Mouse (Mus musculus): ENCODE measurements around the gene Mafk.

Gene Mafk

GRCm38 (mm10) chr5:139819538-139820181 is 28.3 kb downstream of the Mafk start, which contains the start of gene Tmem184a:
TSS of gene Tmem184a (minus strand) at chr5:139819917.
- DNase-seq: no peak

- DNase-seq: no peak
These were observed 30.4 kb downstream of the Mafk start for GRCm38 (mm10) chr5:139821466-139822459.

- DNase-seq: no peak
These were observed 33.2 kb downstream of the Mafk start for GRCm38 (mm10) chr5:139824531-139824930.

DNA sequence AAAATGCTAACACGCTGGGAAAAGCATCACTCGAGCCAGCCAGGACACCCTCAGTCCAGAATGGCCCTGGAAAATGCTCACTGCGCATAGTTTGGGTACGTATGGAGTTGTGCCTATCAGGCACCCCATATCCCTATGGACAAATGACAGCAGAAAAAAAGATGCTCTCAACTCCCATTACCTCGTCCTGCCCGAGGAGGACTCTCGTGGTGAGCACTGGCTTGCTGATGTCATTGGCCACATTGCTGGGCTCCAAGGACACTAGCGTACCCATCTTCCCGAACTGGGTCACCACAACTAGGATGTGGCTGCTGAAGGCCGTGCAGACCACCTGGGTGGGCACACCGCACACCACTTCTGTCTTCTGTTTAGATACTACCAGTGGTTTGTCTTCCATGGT is 34.6 kb downstream of the Mafk start:
- no peak for DNase-seq

GRCm38 (mm10) chr5:139826357-139827055 is 35.2 kb downstream of the Mafk start, which contains the start of the genes Gm26938 and Psmg3:
TSS of gene Gm26938 (minus strand) at chr5:139826407.
TSS of gene Psmg3 (minus strand) at chr5:139826885.
- peak; percentile 90 for DNase-seq

DNA sequence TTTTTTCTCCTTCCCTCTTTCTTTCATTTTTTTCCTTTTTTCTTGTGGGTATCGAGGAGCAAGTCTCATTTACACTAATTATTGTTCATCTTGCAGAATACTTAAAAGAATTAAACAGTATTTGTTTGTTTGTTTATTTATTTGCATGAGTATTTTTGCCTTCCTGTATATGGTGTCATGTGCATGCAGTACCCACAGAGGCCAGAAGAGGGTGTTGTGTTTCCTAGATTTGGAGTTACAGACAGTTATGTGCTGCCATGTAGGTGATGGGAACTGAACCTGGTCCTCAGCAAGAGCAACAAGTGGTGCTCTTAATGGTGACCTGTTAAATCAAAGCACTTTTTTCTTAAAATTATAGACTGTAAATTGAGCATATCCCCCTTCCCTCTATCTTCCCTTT is 36.3 kb downstream of the Mafk start:
- no peak for DNase-seq

- no peak for DNase-seq
These were observed 38.1 kb downstream of the Mafk start for GRCm38 (mm10) chr5:139829384-139829783.

DNA sequence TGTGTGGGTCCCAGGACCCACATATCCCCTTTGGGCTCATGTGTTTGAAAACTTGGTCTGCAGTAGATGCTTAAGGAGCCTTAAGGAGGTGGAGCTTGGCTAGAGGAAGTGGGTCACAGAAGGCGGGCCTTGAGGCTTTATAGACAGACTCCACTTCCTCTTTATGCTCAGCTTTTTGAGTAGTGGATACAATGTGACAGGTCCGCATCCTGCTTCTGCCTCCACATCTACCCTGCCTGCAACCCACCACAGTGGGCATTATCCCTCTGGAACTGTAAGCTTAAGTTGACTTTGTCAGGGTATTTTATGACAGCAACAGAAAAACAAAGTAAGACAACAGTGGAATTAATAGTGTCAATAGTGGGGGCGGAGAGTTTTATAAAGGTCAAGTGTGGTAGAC is 39.4 kb downstream of the Mafk start:
- DNase-seq: no peak

DNA sequence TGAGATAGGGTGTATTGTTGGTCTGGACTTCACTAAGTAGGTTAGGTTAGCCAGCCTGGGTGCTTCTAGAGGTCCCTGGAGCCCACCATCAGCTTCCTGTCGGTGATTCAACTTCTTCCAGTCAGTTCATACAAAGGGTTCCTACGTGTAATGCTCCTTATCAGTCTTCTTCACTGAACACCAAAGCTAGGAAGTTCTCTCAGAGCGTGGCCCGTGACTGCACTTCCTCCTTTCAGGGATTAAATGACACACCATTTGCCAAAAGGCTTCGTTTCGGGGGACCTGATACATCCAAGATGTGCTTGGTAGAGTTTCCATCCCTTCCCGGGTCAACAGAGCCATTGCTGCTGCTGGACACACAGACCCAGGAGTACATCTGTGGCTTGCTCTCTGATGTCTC is 40.8 kb downstream of the Mafk start:
- no peak for DNase-seq

GRCm38 (mm10) chr5:139835706-139836105 is 44.4 kb downstream of the Mafk start:
- no peak for DNase-seq

DNA sequence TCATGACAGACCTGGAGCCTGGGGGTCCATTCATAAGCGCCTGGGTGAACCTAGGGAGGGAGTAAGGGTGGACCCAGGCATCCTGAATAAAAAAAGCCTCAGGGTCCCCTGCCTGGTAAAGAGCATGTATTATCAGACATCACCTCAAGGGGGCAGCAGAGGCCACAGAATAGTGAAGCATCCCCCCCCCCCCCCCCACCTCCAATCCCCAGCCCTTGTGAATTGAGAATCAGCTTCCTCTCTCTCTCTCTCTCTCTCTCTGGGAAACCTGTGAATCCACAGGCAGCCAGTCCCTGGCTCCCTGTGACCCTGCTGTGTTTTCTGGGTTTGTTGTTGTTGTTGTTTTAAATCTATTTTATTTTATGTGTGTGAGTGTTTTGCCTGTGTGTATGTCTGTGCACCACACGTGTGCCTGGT is 47.2 kb downstream of the Mafk start:
- DNase-seq: peak; percentile 77

GRCm38 (mm10) chr5:139839142-139839541 is 47.8 kb downstream of the Mafk start:
- DNase-seq: no peak

- DNase-seq: no peak
These were observed 58.5 kb downstream of the Mafk start for GRCm38 (mm10) chr5:139849626-139850320.
